Mouse (Mus musculus) monocyte, adult 2 months (primary cell): ENCODE results near the gene Stn1.
A peak's percentile ranks its signal among the peaks of the same experiment; 100 is the strongest.

Experiments
- DNase-seq, 2 experiments: peaks; one replicate each; pipeline ENCODE4 v3.0.0; 2022; ENCODE audit warnings: low spot score in 2 of 2, low read depth in 1 of 2

The Stn1 gene

GRCm38 (mm10) chr19:47545055-47545454, 7.7 kb upstream of the Stn1 start:
- no peak for DNase-seq

DNA sequence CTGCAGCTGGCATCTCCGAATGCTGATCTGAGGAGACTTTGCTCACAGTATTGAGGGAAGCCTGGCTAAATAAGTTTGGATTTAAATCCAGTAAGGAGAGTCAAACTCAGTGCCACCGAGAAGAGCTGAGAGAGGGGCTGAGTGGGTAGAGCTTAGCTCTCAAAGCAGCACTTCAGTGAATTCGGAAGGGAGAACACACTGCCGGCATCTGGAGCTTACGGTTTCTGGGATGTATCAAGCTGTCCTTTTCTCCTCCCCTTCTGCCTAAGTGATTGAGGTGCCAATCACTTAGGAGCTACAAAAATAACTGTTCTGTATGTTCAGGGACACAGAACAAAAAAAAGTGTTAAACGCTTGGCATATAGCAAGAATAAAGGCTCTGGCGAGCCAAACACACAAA, 5.1 kb upstream of the Stn1 start:
- no peak for DNase-seq

DNA sequence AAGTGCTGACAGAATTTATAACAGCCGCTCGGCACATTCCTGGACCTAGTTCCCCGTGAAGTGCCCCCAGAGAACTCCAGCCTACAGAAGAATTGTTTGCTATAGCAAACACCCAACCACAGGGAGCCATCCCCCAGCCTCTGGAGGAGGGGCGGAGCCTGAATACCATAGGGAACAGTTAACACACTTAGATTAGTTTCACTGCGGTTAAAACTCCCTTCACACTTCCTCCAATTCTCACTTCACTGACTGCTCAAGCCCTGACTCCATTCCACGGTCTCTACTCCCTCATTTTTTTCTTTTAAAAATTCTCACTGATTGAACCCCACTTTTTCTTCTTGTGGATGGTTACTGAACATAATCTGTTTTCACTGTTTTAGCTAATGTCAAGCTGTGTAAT, 1.5 kb upstream of the Stn1 start:
- DNase-seq: no peak

DNA sequence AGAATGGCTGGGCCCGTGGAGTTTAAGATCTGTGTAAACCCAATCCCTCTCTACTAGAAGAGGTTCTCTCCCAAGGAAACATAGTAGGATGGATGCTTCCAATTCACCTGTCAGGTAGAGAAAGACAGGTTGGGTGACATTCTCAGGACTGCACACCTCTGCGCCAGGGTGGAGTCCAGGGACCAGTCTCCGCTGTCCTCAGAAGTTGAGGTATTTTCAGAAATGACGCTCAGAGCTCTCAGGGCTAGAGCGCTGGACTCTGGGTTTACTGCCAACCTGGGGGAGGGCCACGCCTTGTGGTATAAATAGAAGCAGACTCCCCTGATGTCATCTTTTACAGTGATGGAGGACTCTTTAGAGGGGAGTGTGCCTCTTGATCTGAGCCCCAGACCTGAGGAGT, 572 bp upstream of the Stn1 start:
- no peak for DNase-seq

- DNase-seq: peak; percentile 80 to 84
These were observed 597 bp downstream of the Stn1 start for GRCm38 (mm10) chr19:47536521-47537299.

- no peak for DNase-seq
These were observed 3.2 kb downstream of the Stn1 start for GRCm38 (mm10) chr19:47534131-47534530.

- DNase-seq: no peak
These were observed 4.9 kb downstream of the Stn1 start for GRCm38 (mm10) chr19:47532449-47532848.

GRCm38 (mm10) chr19:47531309-47531708, 6.0 kb downstream of the Stn1 start:
- DNase-seq: no peak

DNA sequence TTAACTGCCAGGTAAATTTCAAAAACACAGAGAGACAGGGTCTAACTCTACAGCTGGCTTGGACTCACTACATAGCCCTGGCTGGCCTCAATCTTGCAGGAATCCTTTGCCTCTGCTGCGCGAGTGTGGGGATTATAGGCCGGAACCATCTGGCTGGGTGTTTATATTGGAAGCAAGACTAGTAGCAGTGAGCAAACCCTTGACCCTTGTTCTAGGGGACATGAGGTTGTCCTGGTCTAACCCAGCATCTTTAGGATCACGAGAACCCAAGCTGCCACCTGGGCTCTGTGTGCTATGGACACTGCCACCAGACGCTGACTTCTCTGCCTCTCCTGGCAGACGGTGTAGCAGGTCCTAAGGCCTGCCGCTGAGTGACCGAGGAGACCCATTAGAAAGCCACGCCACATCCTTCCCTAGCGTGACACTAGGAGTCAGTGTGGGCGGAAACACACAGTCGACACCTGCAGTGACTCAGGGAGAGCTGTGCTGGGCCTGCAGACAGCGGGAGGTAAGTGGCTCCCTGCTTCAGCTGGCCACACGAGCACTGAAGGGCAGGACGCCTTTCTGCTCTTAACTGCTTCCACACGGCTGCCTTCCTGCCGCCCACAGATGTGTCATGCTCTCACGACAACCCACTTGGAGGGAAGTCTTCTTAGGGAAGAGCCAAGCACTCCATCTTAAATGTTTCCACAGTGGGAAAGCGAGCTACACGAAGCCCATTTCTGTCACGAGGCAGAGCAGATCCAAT, 10.9 kb downstream of the Stn1 start:
- no peak for DNase-seq

- no peak for DNase-seq
These were observed 12.4 kb downstream of the Stn1 start for GRCm38 (mm10) chr19:47524905-47525304.

DNA sequence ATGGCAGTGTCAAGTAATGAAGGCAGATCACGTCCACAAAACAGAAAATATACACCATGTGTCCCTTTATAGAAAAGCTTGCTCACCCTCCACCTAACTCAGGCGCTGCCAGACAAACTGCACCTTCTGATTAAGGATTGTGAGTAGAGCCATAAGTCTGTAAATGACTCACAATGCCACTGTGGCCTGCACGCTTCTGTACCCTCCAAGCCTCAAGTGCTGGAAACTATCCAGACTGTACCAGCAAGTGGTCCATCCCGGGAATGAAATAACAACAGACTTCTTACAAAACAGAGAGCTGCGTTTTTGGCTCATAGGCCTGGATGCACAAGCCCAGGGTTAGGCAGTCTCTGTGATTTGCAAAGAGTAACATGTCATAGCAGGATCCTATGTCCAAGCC, 15.9 kb downstream of the Stn1 start:
- no peak for DNase-seq

- DNase-seq: no peak
These were observed 18.0 kb downstream of the Stn1 start for GRCm38 (mm10) chr19:47519163-47519893.

GRCm38 (mm10) chr19:47518475-47519162, 18.7 kb downstream of the Stn1 start:
- no peak for DNase-seq

DNA sequence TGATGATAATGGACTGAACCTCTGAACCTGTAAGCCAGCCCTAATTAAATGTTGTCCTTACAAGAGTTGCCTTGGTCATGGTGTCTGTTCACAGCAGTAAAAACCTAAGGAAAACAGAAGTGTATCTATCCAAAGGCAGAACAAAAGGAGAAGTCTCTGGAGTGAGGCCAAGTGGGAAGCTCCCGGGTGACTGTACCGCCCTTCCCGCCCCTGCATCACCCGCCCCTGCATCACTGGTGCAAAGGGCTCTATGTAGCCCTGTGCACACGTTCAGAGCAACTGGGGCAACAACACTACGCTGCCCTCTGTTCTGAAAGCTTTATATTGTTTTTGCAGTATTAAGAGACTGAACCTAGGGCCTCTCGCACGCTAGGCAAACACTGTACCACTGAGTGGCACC, 19.7 kb downstream of the Stn1 start:
- no peak for DNase-seq

DNA sequence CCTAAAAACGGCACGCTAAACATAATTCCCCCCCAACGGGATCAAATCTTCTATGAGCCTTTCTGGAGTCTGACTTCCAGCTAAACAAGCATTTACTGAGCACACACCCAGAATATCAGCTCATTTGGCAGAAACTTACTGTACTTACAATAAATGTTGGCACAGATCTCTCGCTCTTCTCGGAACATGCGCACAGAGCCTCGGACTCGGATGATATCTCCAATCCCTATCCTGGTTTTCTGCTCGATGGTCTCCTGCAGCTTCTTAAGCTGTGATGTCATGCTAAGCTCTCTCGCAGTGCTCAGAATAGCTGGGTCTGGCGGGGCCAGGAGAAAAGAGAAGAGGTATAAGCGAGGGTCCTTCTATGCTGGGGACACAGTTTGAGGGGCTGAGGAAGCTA, 20.4 kb downstream of the Stn1 start:
- DNase-seq: no peak

GRCm38 (mm10) chr19:47515091-47515490, 22.2 kb downstream of the Stn1 start:
- DNase-seq: no peak

GRCm38 (mm10) chr19:47513618-47513897, 23.7 kb downstream of the Stn1 start:
- no peak for DNase-seq

DNA sequence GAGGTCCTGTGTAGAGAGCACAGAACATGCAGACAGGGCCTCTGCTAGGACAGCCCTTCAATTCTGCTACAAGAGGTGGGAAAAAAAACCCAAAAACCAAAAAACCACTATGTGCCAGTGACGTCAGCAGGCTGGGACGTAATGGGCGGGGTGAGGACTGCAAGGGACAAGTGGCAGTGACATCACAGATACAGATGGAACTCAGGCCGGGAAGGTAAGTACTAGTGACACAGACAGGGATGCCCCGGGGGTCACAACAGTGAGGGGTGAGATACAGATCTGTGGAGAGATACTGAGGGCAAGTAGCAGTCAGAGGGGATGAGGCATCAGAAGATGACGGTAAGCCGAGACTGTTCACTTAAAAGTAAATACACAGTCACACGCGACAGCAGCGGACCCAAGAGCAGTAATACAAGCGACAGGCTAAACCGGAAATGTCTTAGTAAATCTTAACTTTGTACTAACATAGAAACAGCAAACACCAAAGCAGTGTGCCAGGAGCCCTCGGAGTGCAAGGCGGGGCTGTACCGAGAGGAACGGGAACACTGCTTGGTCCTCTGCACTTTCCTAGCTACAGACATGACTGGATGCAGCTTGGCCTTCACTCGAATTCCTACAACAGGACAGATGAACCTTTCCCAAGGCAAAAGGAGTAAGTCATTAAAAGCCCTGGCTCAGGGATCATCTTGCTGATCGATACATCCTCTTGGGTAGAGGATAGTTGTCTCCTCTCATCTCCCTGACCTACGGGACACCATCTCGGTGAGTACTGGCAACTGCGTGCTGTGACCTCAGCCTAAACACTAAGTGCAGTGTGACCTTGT, 24.3 kb downstream of the Stn1 start:
- DNase-seq: no peak

GRCm38 (mm10) chr19:47511958-47512357, 25.3 kb downstream of the Stn1 start:
- peak in 1 of 2 experiments; percentile 37 for DNase-seq

GRCm38 (mm10) chr19:47511294-47511675, 26.0 kb downstream of the Stn1 start:
- no peak for DNase-seq
